Mouse (Mus musculus) lung, embryonic 15.5 days (tissue): Measurements from ENCODE around the gene 8030474K03Rik. TPM values are rescaled to one million over a fixed set of nuclear protein-coding genes. Genes with fewer than 3 reads are reported as not detected.
"Not testable (repeated sequence)": the region's sequence is repeated elsewhere in the genome, so short reads cannot be mapped to it uniquely, and the experiment has no call there.

Experiments used
- ATAC-seq: fragments of 200-750 bp; cut with Nextera tagmentation; 2 replicates; pipeline ENCODE4 v1.8.0; 2017; ENCODE audit warnings: moderate number of reproducible peaks, borderline replicate concordance; ENCODE audit not compliant: low FRiP score, low TSS enrichment; ENCODE audit errors: extremely low read depth
- H3K27ac ChIP-seq: fragments of 300-500 bp; sonication (generic); 2 replicates; pipeline ENCODE4 v1.5.1; 2015; ENCODE audit warnings: moderate library complexity, mild to moderate bottlenecking, inconsistent platforms
- H3K27me3 ChIP-seq: fragments of 300-500 bp; sonication (generic); 2 replicates; pipeline ENCODE4 v1.6.1; 2015; ENCODE audit warnings: inconsistent platforms
- H3K36me3 ChIP-seq: fragments of 300-500 bp; sonication (generic); 2 replicates; pipeline ENCODE4 v1.6.1; 2015; ENCODE audit warnings: inconsistent platforms
- H3K4me1 ChIP-seq: fragments of 300-500 bp; sonication (generic); 2 replicates; pipeline ENCODE4 v1.6.1; 2015; ENCODE audit warnings: inconsistent platforms
- H3K4me2 ChIP-seq: fragments of 300-500 bp; sonication (generic); 2 replicates; pipeline ENCODE4 v1.6.1; 2015; ENCODE audit warnings: inconsistent platforms, mild to moderate bottlenecking, moderate library complexity
- H3K4me3 ChIP-seq: fragments of 300-500 bp; sonication (generic); 2 replicates; pipeline ENCODE4 v1.5.1; 2015; ENCODE audit warnings: mild to moderate bottlenecking, inconsistent platforms
- H3K9ac ChIP-seq: fragments of 300-500 bp; sonication (generic); 2 replicates; pipeline ENCODE4 v1.6.1; 2015; ENCODE audit warnings: inconsistent platforms
- H3K9me3 ChIP-seq: fragments of 300-500 bp; sonication (generic); 2 replicates; pipeline ENCODE4 v1.6.1; 2016; ENCODE audit warnings: inconsistent platforms
- WGBS: fragments of 180-500 bp; shearing (Covaris S2); methylation state at CpG from one replicate; pipeline ENCODE4 v1.1.7; 2015; 5-methylcytosine and 5-hydroxymethylcytosine counted together
- polyA plus RNA-seq: library from polyadenylated mRNA; unstranded; fragments of >200 nt; fragmentation: Nextera tagmentation; extraction: Ambion mirVana; gene quantifications from 2 replicates; pipeline ENCODE4 v1.2.1, GENCODE M21; 2015

Gene 8030474K03Rik
- polyA plus RNA-seq, 1 experiment from 2014 or later: 0.29 TPM

- H3K4me2 ChIP-seq, H3K27me3 ChIP-seq, H3K9me3 ChIP-seq, H3K27ac ChIP-seq, ATAC-seq, H3K4me1 ChIP-seq, H3K9ac ChIP-seq, H3K36me3 ChIP-seq, H3K4me3 ChIP-seq: not testable (repeated sequence)
These were observed 25.5 kb downstream of the 8030474K03Rik start for GRCm38 (mm10) chrX:101819980-101820379.

GRCm38 (mm10) chrX:101847191-101847795 lies 52.8 kb downstream of the 8030474K03Rik start:
- ATAC-seq: no peak; the same call in 1 of the 2 replicates
- Histone ChIP-seq H3K4me3 (no peak overlapping the region), H3K9me3 (no peaks in the 10 kb centered on the region), H3K27me3 (peaks cover 53% of the 10 kb centered on the region), H3K4me2 (no peak overlapping the region), H3K27ac (no peak overlapping the region), H3K4me1 (0 out of 2 replicates have a peak, but pooled peaks cover 4% of the 10 kb centered on the region), H3K9ac (no peak overlapping the region), H3K36me3 (no peaks in the 10 kb centered on the region)
- WGBS: 46% methylated on average over 5 of the region's 5 CpGs

Other genes starting within 250 kb of the 8030474K03Rik start
- 128 and 134 TPM in 2 replicates for gene Ogt, start 154.6 kb upstream of the 8030474K03Rik start, polyA plus RNA-seq
- 0.22 and 0.33 TPM in 2 replicates for gene Cxcr3, start 60.4 kb upstream of the 8030474K03Rik start, polyA plus RNA-seq
- 0.09 and 0.33 TPM in 2 replicates for gene Gm4779, start 233 bp upstream of the 8030474K03Rik start, polyA plus RNA-seq
- gene Nhsl2, start 54.7 kb downstream of the 8030474K03Rik start, polyA plus RNA-seq: 7.2 and 8.1 TPM in 2 replicates